Mouse (Mus musculus) lung, postnatal 0 days (tissue): Measurements from ENCODE around the gene Gm4353.

Experiments used
- CTCF ChIP-seq: IDR thresholded peaks from 2 replicates; pipeline ENCODE4 v1.5.1; 2016; ENCODE audit warnings: antibody characterized with exemption, mild to moderate bottlenecking
- EP300 ChIP-seq: IDR thresholded peaks from 2 replicates; pipeline ENCODE4 v1.6.1; 2016; ENCODE audit warnings: antibody characterized with exemption, mild to moderate bottlenecking, control low read depth

DNA sequence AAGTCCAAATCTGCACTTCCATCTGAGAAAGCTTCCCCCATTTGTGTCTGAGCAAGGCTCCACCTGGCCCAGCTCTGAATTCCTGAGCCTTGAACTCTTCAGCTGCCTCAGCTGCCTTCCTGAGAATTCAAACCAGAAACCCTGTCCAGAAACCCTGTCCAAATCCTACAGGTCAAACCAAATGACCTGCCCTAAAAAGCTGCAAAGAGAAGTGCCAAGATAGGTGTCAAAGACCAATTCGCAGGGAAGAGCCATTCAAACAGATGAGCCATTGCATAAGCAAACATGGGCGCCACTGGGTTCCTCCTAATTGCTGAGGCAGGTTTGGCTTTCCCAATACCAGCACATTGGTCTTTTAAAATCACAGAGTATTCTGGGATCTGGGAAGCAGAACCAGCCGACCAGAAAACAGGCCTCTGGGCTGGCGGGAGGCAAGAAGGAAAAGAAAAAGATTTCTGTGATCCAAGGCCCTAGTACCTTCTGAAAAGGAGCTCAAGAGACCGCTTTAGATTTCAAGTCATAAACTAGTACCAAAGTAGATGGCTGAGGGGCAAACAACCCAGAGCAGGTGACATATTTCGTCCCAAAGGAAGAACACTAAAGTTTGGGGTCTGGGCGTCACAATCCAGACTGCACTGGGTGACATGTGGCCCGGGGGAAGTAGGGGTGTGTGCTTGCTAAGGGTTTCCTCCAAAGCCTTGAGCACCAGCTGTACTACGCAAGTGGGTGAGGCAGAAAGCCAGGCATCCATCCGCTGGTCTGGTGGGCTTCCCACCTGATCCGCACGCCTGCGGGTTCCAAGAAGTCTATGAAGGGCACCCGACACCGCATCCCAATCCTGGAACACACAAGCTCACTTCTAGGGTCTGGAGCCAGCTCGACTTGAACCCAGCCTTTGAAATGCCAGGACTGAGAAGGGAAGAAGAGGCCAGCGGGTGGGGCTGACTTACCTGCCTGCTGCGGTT, 47.6 kb downstream of the Gm4353 start:
- no peak for TF ChIP-seq CTCF
- no peak for TF ChIP-seq EP300
